Mouse (Mus musculus) lung, adult 2 months (tissue): ENCODE measurements at regions not wholly inside any gene's neighbourhood (a gene's known extent, or its start where the extent isn't known, plus 50 kb on each side); places are given as distances from the start of the nearest gene placed in this dataset.

Experiments used
- DNase-seq: peaks from one replicate; pipeline ENCODE4 v3.0.0; 2022
- H3K4me1 ChIP-seq: fragments of 200-500 bp; 2 replicates; pipeline ENCODE4 v1.6.1; 2011; ENCODE audit warnings: low read length; ENCODE audit not compliant: control insufficient read depth, insufficient read depth
- H3K4me3 ChIP-seq: fragments of 200-500 bp; replicated peaks from 2 replicates; pipeline ENCODE3; 2011; ENCODE audit warnings: low read depth, mild to moderate bottlenecking, control low read depth, low read length; ENCODE audit errors: extremely low read depth
- CTCF ChIP-seq: fragments of 200-500 bp; IDR thresholded peaks from 2 replicates; pipeline ENCODE4 v1.5.1; 2011; ENCODE audit warnings: mild to moderate bottlenecking, low read length, control low read depth; ENCODE audit not compliant: insufficient read depth
- POLR2A ChIP-seq: fragments of 200-500 bp; IDR thresholded peaks from 2 replicates; pipeline ENCODE4 v1.6.1; 2011; ENCODE audit warnings: low read depth, mild to moderate bottlenecking, control low read depth, low read length, borderline replicate concordance; ENCODE audit errors: extremely low read depth
- WGBS: fragments of 180-500 bp; shearing (Covaris S2); methylation state at CpG from one replicate; pipeline ENCODE4 v1.1.7; 2018; 5-methylcytosine and 5-hydroxymethylcytosine counted together

DNA sequence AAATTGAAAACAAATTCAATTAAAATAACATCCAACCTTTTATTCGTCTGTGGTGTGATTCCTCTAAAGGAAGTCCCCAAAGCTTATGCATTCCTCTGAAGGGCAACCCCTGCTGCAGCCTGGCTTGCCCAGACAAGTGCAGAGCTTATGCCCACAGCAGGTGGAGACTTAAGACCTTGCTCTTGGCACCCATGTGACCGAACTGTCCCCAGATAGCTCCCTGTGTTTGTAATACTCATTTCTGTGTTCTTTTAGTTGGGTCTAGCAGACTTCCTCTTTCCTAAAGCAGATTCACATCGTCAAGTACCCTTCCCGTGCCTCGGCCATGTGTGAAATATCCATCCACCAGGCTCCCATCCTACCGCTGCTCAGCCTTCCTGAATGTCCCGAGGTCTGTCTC lies 723.1 kb upstream of the 4930452B06Rik start:
- DNase-seq: no peak
- TF ChIP-seq CTCF: no peak
- no peak for TF ChIP-seq POLR2A
- Histone ChIP-seq H3K4me3 (no peak overlapping the region), H3K4me1 (no peaks in the 10 kb centered on the region)
- 77% methylated on average over 7 of the region's 7 CpGs for WGBS
